Mouse (Mus musculus) cerebellum, adult 2 months (tissue): Measurements from ENCODE around the gene Gm156. TPM values are rescaled to one million over a fixed set of nuclear protein-coding genes. Genes with fewer than 3 reads are reported as not detected.

Experiments
- DNase-seq, 2 experiments: peaks; one replicate each; pipeline ENCODE4 v3.0.0; 2021
- H3K27ac ChIP-seq: fragments of 200-500 bp; 2 replicates; pipeline ENCODE4 v1.5.1; 2012; ENCODE audit warnings: low read length, control low read depth, inconsistent platforms; ENCODE audit not compliant: insufficient read depth
- H3K27me3 ChIP-seq: fragments of 200-500 bp; 2 replicates; pipeline ENCODE4 v1.6.1; 2012; ENCODE audit warnings: inconsistent platforms, mild to moderate bottlenecking, low read length, moderate library complexity; ENCODE audit not compliant: control insufficient read depth, insufficient read depth
- H3K4me1 ChIP-seq: fragments of 200-500 bp; 2 replicates; pipeline ENCODE4 v1.6.1; 2011; ENCODE audit warnings: low read length; ENCODE audit not compliant: control insufficient read depth, insufficient read depth
- H3K4me3 ChIP-seq: fragments of 200-500 bp; replicated peaks from 2 replicates; pipeline ENCODE3; 2011; ENCODE audit warnings: mild to moderate bottlenecking, low read depth, low read length, control low read depth; ENCODE audit not compliant: insufficient read depth
- CTCF ChIP-seq: fragments of 200-500 bp; IDR thresholded peaks from 2 replicates; pipeline ENCODE4 v1.5.1; 2011; ENCODE audit warnings: low read depth, mild to moderate bottlenecking, control low read depth, low read length, moderate library complexity, borderline replicate concordance; ENCODE audit not compliant: insufficient read depth
- POLR2A ChIP-seq: fragments of 200-500 bp; IDR thresholded peaks from 2 replicates; pipeline ENCODE4 v1.6.1; 2011; ENCODE audit warnings: low read length, control low read depth, borderline replicate concordance; ENCODE audit not compliant: insufficient read depth
- WGBS: fragments of 180-500 bp; shearing (Covaris S2); methylation state at CpG from one replicate; pipeline ENCODE4 v1.1.7; 2018; 5-methylcytosine and 5-hydroxymethylcytosine counted together
- polyA plus RNA-seq: library from polyadenylated mRNA; depleted of rRNA; stranded (reverse); fragments of >200 nt; gene quantifications from 2 replicates; pipeline ENCODE4 v1.2.3, GENCODE M21; 2012; rRNA removed

Gm156 gene
- polyA plus RNA-seq, 1 experiment: not detected

GRCm38 (mm10) chr6:129727237-129727636 lies 56.8 kb downstream of the Gm156 start:
- Histone ChIP-seq H3K27ac (no peak overlapping the region), H3K27me3 (no peaks in the 10 kb centered on the region), H3K4me3 (no peak overlapping the region), H3K4me1 (no peaks in the 10 kb centered on the region)
- no peak for TF ChIP-seq POLR2A
- TF ChIP-seq CTCF: no peak
- no peak for DNase-seq
- WGBS: 92% methylated on average over 1 of the region's 1 CpGs

GRCm38 (mm10) chr6:129721390-129721789 lies 62.7 kb downstream of the Gm156 start:
- TF ChIP-seq POLR2A (no peak), CTCF (no peak)
- no peaks in the 10 kb centered on the region for H3K27me3 ChIP-seq
- H3K4me1 ChIP-seq: no peaks in the 10 kb centered on the region
- DNase-seq: no peak
- H3K4me3 ChIP-seq: no peak overlapping the region
- H3K27ac ChIP-seq: no peak overlapping the region
- 41% methylated on average over 1 of the region's 1 CpGs for WGBS

- no peaks in the 10 kb centered on the region for H3K27me3 ChIP-seq
- TF ChIP-seq CTCF (no peak), POLR2A (no peak)
- 8% methylated on average over 3 of the region's 3 CpGs for WGBS
- no peak overlapping the region for H3K4me3 ChIP-seq
- no peaks in the 10 kb centered on the region for H3K4me1 ChIP-seq
- H3K27ac ChIP-seq: no peak overlapping the region
- DNase-seq: no peak
Observed at GRCm38 (mm10) chr6:129720487-129720886, 63.6 kb downstream of the Gm156 start.

- no peaks in the 10 kb centered on the region for H3K27me3 ChIP-seq
- H3K27ac ChIP-seq: no peak within 1 kb of the TSS
- H3K4me1 ChIP-seq: no peaks in the 10 kb centered on the region
- TF ChIP-seq POLR2A (no peak), CTCF (no peak)
- no peak for DNase-seq
- no peak within 1 kb of the TSS for H3K4me3 ChIP-seq
- 93% methylated on average over 4 of the region's 4 CpGs for WGBS
Observed at GRCm38 (mm10) chr6:129717032-129717431, 67.0 kb downstream of the Gm156 start, which contains the start of gene Klri1. TSS of gene Klri1 (minus strand) at chr6:129717132.

Other genes with a start within 250 kb of the Gm156 start
- 0.06 TPM in 1 of 2 replicates, not detected in the other for gene Klre1, start 206.4 kb downstream of the Gm156 start, polyA plus RNA-seq
- gene Klrd1, start 192.5 kb downstream of the Gm156 start, polyA plus RNA-seq: 0.13 TPM in 1 of 2 replicates, not detected in the other
- gene Klrk1, start 160.4 kb downstream of the Gm156 start, polyA plus RNA-seq: 0.13 TPM in 1 of 2 replicates, not detected in the other
- gene Klrc3, start 140.9 kb downstream of the Gm156 start, polyA plus RNA-seq: not detected in 2 replicates
- gene Klrc2, start 123.6 kb downstream of the Gm156 start, polyA plus RNA-seq: not detected in 2 replicates
- gene Klrc1, start 105.3 kb downstream of the Gm156 start, polyA plus RNA-seq: not detected in 2 replicates
- gene Klri1, start 67.1 kb downstream of the Gm156 start, polyA plus RNA-seq: not detected in 2 replicates
- not detected in 2 replicates for gene Klri2, start 43.8 kb downstream of the Gm156 start, polyA plus RNA-seq
- not detected in 2 replicates for gene Gm17631, start 78.4 kb upstream of the Gm156 start, polyA plus RNA-seq
- not detected in 2 replicates for gene Klra17, start 92.4 kb upstream of the Gm156 start, polyA plus RNA-seq
- not detected in 2 replicates for gene Klra5, start 133.4 kb upstream of the Gm156 start, polyA plus RNA-seq
- not detected in 2 replicates for gene Klra6, start 242.7 kb upstream of the Gm156 start, polyA plus RNA-seq